Mouse (Mus musculus) layer of hippocampus, adult 8-10 months (tissue): ENCODE measurements around the gene Mpp1. TPM values are rescaled to one million over a fixed set of nuclear protein-coding genes. Genes with fewer than 3 reads are reported as not detected.
A peak's percentile ranks its signal among the peaks of the same experiment; 100 is the strongest.

ENCODE experiments used
- DNase-seq, 2 experiments: peaks; one replicate each; pipeline ENCODE4 v3.0.0; 2022; ENCODE audit warnings: low spot score in 2 of 2
- total RNA-seq, 4 experiments: library from RNA; stranded (reverse); gene quantifications; 2 replicates each; pipeline ENCODE4 v1.2.4; 2022

The Mpp1 gene
- total RNA-seq, 4 experiments from 2014 or later = 38.2 to 44.7 (median 42.0) TPM

GRCm38 (mm10) chrX:75084774-75085508 lies 45.9 kb downstream of the Mpp1 start, which contains the start of gene Gab3:
Gene Gab3, minus strand, starts transcription at chrX:75085458.
- peak; percentile 6 to 11 for DNase-seq

- DNase-seq = peak in 1 of 2 experiments; percentile 5
Measured at GRCm38 (mm10) chrX:75083982-75084773, 46.6 kb downstream of the Mpp1 start.

DNA sequence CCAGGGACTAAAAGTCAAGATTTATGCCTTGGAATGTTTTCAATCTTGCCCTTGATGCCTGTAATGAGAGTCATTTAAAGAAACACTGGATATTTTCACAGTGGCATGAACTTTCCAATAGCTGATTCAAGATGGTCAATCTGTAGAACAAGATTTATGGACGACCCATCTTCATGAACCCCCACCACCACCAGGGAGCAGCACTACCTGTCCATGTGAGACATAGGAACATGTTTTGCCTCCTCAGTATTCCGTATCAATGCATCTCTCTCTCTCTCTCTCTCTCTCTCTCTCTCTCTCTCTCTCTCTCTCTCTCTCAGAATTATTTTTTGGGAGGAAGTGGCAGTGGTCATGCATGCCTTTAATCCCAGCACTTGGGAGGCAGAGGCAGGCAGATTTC lies 48.5 kb downstream of the Mpp1 start:
- DNase-seq = no peak

Other genes starting within 250 kb of the Mpp1 start
- 1 to 10 TPM; 1.9 to 3.5 (median 3.0) TPM for gene Gab3, start 45.6 kb downstream of the Mpp1 start, total RNA-seq
- 10 to 100 TPM; 31.4 to 42.4 (median 33.6) TPM for gene Dkc1, start 35.2 kb downstream of the Mpp1 start, total RNA-seq
- not detected for gene Smim9, start 32.8 kb upstream of the Mpp1 start, total RNA-seq